Mouse (Mus musculus): ENCODE data around the gene Tmed2. TPM values are rescaled to one million over a fixed set of nuclear protein-coding genes. Genes with fewer than 3 reads are reported as not detected.
A peak's percentile ranks its signal among the peaks of the same experiment; 100 is the strongest.
"Not testable (repeated sequence)": the region's sequence is repeated elsewhere in the genome, so short reads cannot be mapped to it uniquely, and the experiment has no call there.

Gene Tmed2
- 100 to 1,000 TPM; 119 to 123 TPM for total RNA-seq (2021)

DNA sequence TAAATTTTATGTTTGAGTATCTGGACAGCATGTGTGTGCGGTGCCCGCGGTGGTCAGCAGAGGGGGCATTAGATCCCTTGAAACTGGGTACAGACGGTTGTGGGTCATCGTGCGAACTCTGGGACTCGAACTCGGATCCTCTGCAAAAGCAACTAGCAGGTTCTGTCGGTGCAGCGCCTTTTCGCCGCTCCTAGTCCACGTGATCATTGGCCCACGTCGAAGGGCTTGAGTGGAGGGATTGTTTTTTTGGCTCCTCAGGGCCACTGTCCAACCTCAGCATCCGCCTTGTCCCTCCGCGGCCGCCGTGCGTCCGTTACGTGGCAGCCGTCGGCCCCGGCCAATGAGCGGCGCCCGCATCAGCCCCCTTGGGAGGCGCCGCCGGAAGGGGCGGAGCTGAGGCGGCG is at the start of gene Tmed2:
Tmed2 (plus strand) TSS at position 313 of the 404 bp plus-strand sequence.
- intact Hi-C loops (cut with DNase I) = loop anchor here (5.0 kb wide), 1 partner anchor 108 kb away; no protein-coding TSS in a partner anchor
- peak; percentile 96 for DNase-seq

- intact Hi-C loops (cut with DNase I) = no loop called here
- DNase-seq = no peak
Observed at GRCm38 (mm10) chr5:124491732-124492131, 48.8 kb upstream of the Tmed2 start.

- no peak for DNase-seq
- intact Hi-C loops (cut with DNase I) = no loop called here
Observed at GRCm38 (mm10) chr5:124492618-124493017, 47.9 kb upstream of the Tmed2 start.

GRCm38 (mm10) chr5:124493455-124493854 is 47.0 kb upstream of the Tmed2 start:
- intact Hi-C loops (cut with DNase I) = no loop called here
- DNase-seq = no peak

- intact Hi-C loops (cut with DNase I) = no loop called here
- DNase-seq = no peak
Observed at GRCm38 (mm10) chr5:124495547-124495946, 44.9 kb upstream of the Tmed2 start.

DNA sequence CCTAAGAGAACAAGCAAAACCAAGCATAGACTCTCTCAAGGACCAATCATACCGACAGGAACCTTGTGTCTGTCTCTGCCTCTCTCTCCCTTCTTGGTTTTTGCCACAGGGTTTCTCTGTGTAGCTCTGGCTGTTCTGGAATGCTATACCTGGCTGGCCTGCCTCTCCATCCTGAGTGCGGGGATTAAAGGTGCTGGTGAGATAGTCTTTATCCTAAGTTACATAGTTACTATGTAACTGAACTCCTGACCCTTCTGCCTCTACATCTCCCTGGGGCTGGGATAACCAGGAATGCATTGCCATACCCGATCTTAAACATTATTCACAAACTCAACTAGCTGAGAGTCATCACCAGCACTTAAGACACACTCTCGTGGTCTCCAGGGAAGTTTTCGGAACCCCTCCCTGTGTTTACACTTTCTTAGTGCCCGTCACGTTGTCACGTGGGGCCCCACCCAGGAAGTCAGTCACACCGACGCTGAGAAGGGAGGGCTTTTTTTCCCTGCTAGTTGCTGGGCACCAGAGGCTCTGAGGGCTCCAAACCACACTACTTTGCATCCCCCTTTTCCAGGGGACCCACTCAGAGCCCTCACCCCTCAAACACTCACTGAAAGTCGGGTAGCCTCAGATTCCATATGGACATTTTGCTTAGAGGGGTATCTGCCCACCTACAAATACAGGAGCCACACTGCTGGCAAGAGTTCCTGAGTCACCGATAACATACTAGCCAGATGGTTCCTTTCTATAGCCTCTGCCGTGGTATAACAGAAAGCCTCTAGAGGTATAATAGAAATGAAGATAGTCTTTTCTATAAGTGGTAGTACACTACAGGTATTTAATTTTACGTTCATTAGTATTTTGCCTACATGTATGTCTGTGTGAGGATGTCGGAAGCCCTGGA is 43.6 kb upstream of the Tmed2 start:
- intact Hi-C loops (cut with DNase I) = no loop called here
- no peak for DNase-seq

- DNase-seq = no peak
- intact Hi-C loops (cut with DNase I) = no loop called here
Observed at GRCm38 (mm10) chr5:124498221-124498876, 42.1 kb upstream of the Tmed2 start.

DNA sequence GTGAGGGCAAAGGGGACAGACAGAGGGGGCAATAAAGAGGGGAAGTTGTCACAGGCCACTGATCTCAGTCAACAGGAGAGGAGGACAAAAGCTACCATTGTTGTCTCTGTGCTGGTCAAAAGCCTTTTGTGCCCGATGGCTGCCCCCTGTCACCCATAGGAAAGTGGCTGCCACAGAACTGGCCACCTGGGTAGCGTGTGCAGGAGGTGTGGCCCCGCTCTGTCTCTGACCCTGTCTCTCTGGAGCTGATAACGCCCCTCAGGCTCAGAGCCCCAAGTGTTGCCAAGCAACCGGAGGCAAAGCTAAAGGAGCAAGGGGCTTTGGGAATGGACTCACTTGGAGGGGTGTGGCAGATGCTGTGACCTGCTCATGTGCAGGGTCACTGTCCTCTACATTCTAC is 41.5 kb upstream of the Tmed2 start:
- intact Hi-C loops (cut with DNase I) = no loop called here
- no peak for DNase-seq

DNA sequence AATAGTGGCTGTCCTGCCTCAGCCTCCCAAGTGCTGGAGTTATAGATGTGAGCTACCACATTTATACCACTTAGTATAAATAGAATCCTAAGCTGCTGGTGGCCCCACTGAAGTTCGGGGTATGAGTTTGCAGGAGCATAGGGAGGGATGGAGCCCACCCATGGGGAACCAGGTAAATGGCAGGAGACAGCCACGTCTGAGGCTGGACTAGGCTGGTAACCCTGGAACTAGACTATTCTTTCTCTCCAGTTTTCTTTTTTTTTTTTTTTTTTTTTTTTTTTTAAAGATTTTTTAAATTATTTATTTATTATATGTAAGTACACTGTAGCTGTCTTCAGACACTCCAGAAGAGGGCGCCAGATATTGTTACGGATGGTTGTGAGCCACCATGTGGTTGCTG is 40.5 kb upstream of the Tmed2 start:
- intact Hi-C loops (cut with DNase I); DNase-seq: not testable (repeated sequence)

DNA sequence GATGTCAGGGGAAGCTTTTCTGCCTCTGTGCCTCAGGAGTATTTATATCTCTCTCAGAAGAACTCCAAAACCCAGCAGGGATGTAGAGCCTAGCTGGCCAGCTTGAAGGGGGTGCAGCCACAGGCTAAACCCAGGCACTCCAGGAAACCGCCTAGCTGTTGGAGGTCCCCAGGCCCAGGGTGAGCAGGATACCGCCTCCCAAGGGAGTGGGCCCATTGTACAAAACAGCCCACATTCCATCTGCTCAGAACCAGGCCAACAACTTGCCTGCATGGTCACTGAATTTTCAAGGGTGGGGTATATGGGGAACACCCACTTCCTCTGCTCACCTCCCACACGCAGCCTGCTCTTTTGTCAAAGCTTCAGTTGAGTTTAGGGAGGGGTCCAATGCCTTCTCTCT is 39.9 kb upstream of the Tmed2 start:
- intact Hi-C loops (cut with DNase I) = no loop called here
- DNase-seq = no peak

DNA sequence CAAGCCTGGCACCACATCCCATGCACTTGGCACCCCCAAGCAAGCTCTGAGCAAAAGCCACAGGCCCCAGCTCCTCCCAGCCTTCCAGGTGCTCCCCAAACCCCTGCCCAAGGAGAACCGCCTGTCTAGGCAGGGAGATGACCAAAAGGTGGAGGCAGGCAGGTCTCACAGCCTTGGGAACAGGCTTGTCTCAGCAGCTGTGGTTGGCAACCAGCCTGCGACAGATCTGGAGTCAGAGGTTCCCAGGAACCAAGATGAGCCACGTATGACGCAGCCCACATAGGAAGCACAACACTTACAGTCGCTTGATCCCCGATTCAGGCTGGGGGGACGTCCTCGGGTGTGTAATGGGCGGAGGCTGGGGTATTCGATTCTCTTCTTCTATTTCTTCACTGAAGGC is 39.0 kb upstream of the Tmed2 start:
- intact Hi-C loops (cut with DNase I) = no loop called here
- no peak for DNase-seq

- no peak for DNase-seq
- intact Hi-C loops (cut with DNase I) = no loop called here
Observed at GRCm38 (mm10) chr5:124503742-124504141, 36.8 kb upstream of the Tmed2 start.

DNA sequence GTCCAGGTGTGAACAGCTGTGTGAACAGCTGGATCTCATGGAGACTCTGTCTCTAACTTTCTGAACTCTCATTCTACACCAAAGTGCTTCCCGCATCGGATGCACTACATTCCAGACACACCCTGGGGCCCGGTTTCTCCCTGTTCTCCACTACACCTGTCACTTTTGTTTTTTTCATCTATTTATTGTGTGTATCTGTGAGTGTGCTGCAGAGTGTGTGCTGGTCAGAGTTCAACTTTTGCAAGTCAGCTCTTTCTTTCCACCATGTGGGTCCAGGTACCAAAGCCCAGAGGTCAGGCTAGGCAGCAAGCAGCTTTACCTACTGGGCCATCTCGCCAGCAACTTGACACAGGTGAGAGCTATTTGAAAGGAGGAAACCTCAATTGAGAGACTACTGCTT is 35.3 kb upstream of the Tmed2 start:
- DNase-seq = no peak
- intact Hi-C loops (cut with DNase I) = no loop called here

DNA sequence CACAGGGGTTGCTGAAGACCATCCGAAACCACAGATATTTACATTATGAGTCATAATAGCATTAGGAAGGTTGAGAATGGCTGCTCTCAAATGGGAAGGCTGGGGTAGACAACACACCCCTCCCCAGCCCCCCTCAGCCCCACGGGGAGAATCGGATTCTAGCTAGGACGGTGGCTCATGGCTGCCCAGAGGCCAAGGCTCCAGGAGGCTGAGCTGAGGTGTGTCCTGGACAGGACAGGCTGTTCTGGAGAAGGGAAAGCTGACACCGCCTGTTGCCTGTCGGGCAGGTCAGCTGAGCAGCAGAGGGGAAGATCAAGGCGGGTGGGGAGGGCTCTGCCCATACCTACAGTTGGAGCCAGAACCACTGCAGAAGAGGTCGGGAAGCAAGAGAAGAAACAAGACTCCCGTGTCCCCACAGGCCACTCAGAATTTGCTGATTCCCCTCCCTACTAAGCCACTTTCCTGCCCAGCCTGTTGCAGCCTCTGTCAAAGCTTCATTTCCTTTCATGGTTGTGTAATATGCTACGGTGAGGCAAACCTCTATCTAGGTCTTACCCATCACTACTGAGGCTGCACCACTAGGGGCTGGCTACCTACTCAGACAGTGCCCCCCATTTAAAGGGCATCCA is 33.6 kb upstream of the Tmed2 start:
- DNase-seq = no peak
- intact Hi-C loops (cut with DNase I) = no loop called here

GRCm38 (mm10) chr5:124509200-124509599 is 31.3 kb upstream of the Tmed2 start:
- intact Hi-C loops (cut with DNase I) = no loop called here
- no peak for DNase-seq

- intact Hi-C loops (cut with DNase I) = no loop called here
Observed at GRCm38 (mm10) chr5:124509742-124510237, 30.7 kb upstream of the Tmed2 start.

GRCm38 (mm10) chr5:124510536-124511050 is 29.9 kb upstream of the Tmed2 start:
- no peak for DNase-seq
- intact Hi-C loops (cut with DNase I) = no loop called here

More at GRCm38 (mm10) chr5:124509742-124510237, 30.7 kb upstream of the Tmed2 start:
- no peak for DNase-seq

DNA sequence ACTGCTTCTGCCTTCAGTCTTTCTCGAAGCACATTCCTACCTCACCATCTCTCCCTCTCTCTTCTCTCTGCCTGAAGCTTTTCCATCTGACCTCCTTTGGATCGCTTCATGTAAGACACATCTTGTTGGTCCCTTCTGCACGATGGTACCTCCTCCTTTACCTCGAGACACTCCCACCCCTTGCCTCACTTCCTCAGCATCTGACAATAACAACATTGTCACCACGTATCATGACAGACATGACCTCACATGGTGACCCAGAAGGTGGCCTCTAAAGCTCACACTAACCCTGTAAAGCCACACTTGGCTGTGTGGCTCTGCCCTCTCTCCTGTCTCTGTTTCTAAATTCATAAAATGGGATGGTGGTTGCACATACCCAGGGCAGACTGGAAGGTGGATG is 24.7 kb upstream of the Tmed2 start:
- intact Hi-C loops (cut with DNase I) = no loop called here
- DNase-seq = no peak

- DNase-seq = no peak
Observed at GRCm38 (mm10) chr5:124518648-124519047, 21.8 kb upstream of the Tmed2 start.

GRCm38 (mm10) chr5:124521588-124521987 is 18.9 kb upstream of the Tmed2 start:
- intact Hi-C loops (cut with DNase I) = no loop called here
- no peak for DNase-seq

More at GRCm38 (mm10) chr5:124518648-124519047, 21.8 kb upstream of the Tmed2 start:
- intact Hi-C loops (cut with DNase I) = no loop called here

DNA sequence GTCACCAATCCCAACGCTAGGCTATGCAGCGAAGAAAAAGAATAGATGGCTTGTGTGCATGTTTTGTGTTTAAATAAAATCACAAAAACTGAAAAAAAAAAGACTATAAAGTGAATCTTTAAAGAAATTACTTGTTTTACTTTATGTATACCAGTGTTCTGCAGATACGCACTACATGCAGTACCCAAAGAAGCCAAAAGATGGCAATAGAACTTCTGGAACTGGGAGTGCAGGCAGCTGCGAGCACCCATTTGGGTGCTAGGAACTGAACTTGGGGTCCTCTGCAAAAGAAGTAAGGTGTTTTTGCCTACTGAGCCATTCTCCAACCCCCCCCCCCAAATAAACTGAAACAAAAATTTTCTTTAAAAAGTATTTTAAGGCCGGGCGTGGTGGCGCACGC is 17.5 kb upstream of the Tmed2 start:
- intact Hi-C loops (cut with DNase I) = no loop called here

More for the DNA sequence above, 17.5 kb upstream of the Tmed2 start:
- no peak for DNase-seq

Measured in left cerebral cortex, postnatal 4 days (tissue).